Mouse (Mus musculus): ENCODE measurements at regions not wholly inside any gene's neighbourhood (a gene's known extent, or its start where the extent isn't known, plus 50 kb on each side); places are given as distances from the start of the nearest gene placed in this dataset.

DNA sequence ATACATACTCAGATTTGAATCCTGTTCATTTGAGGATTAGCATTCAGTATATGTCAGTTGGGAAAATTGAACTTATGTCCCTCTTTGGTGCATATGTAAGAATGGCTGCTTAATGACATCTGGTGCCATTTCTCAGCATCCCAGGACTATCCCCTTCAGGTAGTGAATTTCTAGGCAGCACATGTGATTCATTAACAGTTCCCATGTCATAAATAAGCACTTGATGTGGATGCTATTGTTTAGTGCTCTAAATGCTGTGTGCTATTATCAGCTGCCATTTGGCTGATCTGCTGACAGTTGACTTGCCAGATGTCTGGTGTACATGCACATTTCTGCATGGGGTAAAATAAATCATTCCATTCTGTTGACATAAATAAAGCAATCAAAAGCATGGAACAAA, 467.0 kb upstream of the Cblb start:
- TF ChIP-seq CTCF (IDR thresholded peaks at IDR 0.05 in 2 of 3, conservative IDR thresholded peaks at IDR 0.05 in 1 of 3; ENCODE audit: control insufficient read depth in 1 of 3, insufficient read depth in 1 of 3, low read depth in 2 of 3, low read length in 3 of 3, poor library complexity in 1 of 3, severe bottlenecking in 1 of 3) (no peak), POLR2A (IDR thresholded peaks at IDR 0.05; ENCODE audit: control insufficient read depth in 1 of 2, insufficient read depth in 1 of 2, low read depth in 1 of 2, low read length in 2 of 2, poor library complexity in 1 of 2) (no peak), USF1 (IDR thresholded peaks at IDR 0.05; ENCODE audit: low read depth, low read length) (no peak), EP300 (IDR thresholded peaks at IDR 0.05; ENCODE audit: low read depth in 1 of 2, low read length in 2 of 2) (no peak), BHLHE40 (IDR thresholded peaks at IDR 0.05; ENCODE audit: borderline replicate concordance, low read depth, low read length) (no peak), NELFE (IDR thresholded peaks at IDR 0.05; ENCODE audit: low read depth, low read length) (no peak), ZKSCAN1 (IDR thresholded peaks at IDR 0.05; ENCODE audit: low read depth, low read length) (no peak), MAX (IDR thresholded peaks at IDR 0.05; ENCODE audit: low read length) (no peak)
